Mouse (Mus musculus): ENCODE data around the gene Gm1604a.

The Gm1604a gene

DNA sequence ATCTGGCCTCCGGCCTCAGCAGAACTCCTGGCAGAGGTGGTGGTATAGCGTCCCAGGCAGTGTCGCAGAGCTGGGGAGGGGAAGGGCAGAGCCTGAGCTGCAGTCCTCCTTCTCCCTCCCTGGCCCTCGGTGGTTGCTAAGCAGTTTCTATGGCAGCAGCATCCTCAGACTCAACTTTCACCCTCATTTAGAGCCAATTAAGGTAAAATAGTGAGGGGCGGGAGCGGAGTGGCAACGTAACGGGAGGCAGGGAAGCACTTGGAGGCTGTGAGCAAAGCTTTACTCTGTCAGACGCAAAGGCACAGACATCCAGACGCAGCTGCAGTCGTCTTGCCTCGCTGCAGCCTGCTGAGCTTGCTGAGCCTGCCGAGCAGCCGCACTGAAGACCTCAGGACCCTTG, at the start of gene Gm1604a:
Gm1604a (plus strand) TSS at position 312 of the 400 bp plus-strand sequence.
- 9% methylated on average over 7 of the region's 14 CpGs for WGBS

DNA sequence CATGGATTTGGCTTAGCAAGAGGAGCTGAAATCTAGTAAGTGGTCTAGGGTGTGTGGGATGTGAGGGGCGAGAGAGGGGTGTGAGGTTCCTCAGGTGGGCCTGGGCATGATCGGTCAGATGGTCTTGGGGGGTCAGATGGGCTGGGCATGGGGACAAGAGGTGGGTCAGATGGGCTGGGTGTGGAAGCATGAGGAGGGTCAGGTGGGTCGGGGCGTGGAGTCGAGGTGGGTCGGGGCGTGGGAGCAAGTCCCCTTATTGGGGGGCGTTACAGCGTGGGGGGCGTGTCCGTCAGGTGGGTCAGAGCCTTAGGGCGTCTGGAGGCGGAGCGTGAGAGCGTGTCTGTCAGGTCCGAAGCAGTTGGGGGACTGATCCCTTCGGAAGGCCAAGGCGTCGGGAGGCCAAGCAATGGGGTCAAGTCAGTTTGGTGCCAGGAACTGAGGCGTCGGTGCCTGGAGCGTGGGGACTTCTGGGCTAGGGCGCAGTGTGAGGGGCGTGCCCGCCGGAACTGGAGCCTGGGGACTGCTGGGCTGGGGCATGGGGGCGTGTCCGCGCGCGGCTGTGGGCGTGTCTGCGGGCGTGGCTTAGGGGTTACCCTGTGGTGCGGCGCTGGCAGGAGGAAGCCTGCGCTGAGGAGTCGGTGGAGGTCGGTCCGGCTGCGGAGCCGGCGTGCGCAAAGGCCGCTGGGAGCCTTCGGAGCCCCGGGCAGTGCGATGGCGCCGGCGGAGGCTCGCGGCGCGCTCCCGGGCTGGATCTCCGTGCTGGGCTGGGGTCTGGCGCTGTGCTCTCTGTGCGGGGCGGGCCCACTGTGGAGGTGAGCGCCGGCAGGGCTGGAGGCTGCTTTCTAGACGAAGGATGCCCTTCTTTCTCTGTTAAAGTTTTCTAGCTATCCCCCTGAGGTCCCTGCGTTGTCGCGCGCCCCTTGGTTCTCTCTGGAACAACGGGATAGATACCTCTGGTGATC, 46.8 kb upstream of the Gm1604a start, which contains the start of gene Gm49721:
Gm49721 (plus strand) TSS at position 618 of the 962 bp plus-strand sequence.
- 5% methylated on average over 47 of the region's 68 CpGs for WGBS

DNA sequence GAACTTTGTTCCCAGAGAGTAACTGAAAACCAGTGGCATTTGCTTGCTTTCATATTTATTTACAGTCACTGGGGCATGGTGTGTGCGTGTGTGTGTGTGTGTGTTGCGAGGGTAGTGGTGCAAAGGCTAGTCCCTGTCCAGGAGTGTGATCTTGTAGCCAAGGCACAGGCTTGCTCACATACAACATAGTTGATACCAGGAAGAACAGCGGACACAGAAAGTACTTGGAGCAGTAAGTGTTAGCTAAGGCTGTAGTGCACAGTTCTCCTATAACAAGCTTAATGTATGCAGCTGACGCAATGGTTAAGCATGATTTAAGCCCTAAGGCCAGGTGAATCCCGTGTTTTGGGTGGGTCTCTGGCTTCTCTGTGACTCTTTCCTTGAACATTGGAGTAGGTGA, 46.0 kb upstream of the Gm1604a start:
- WGBS = 17% methylated on average over 5 of the region's 5 CpGs

DNA sequence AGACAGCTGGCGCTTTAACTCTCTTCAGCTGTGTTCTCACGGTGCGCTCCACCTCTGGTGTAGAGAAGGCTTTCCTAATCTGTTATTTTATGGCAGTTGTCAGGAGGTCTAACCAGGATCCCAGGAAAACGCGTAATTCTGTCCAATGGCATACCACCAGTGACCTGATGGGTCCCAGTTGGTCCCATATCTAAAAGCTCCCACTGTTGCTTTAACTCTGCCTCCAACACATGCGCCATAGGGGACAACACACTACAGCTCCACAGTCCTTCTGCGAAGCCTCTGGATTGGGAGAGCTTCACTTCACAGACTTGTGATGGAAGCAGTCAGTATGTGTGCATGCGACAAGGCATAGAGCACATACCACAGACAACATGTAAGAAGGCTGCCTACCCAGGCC, 45.2 kb upstream of the Gm1604a start:
- 95% methylated on average over 5 of the region's 8 CpGs for WGBS

DNA sequence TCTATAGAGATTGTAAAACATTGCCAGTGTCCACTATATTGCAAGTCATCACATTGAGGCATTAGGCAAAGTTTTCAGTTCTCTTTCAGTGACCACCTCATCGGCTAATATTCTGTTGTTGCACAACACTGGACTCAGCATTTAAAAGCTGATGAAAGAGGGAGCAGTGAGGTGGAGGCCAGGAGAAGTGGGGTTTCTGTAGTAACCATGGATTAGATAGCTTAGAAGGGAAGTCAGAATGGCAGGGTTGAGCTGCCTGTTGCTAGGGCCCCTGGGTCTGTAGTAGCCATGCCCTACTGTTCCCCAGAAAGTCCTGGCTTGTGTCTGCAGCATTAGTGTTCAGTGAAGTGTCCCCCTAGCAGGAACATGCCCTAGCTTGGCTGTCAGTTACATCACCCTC, 39.2 kb upstream of the Gm1604a start:
- 86% methylated on average over 1 of the region's 1 CpGs for WGBS

DNA sequence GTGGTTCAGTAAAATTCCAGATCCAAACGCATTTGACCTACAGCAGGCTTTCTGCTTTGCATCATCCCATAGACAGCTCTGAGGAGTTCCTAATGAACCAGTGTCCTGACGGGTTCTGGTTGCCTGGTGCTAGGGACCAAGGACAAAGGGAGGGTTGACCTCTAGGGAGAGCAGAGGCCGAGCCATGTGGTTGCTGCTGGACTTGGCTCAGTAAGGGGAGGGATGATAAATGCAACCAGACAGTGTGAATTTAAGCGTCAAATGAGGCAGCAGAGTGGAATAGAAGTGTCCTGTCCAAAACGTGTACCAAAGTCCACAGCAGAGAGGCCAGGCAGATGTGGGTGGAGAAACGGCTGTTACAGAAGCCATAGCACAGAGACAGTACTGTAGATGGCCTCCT, 29.9 kb upstream of the Gm1604a start:
- no CpG with 5 or more reads among the region's 6 CpGs for WGBS

DNA sequence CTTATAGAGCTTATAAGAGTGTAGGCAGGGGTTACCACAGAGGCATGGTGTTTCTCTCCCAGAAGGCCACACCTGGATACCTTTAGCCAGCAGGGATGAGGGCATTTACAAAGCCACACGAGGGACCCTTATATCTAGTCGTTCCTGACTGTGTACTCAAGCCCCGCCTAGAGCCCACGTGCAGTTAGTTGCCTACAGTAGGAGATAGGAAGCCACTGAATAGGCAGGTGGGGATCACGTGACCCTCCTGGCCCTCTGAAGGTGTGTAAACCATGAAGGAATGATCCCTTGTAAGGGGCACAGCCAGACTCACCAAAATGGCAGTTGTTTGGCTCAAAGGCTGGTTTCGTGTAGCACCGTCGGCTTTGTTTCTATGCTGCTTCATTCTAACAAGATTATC, 28.5 kb upstream of the Gm1604a start:
- WGBS = 87% methylated on average over 8 of the region's 8 CpGs

DNA sequence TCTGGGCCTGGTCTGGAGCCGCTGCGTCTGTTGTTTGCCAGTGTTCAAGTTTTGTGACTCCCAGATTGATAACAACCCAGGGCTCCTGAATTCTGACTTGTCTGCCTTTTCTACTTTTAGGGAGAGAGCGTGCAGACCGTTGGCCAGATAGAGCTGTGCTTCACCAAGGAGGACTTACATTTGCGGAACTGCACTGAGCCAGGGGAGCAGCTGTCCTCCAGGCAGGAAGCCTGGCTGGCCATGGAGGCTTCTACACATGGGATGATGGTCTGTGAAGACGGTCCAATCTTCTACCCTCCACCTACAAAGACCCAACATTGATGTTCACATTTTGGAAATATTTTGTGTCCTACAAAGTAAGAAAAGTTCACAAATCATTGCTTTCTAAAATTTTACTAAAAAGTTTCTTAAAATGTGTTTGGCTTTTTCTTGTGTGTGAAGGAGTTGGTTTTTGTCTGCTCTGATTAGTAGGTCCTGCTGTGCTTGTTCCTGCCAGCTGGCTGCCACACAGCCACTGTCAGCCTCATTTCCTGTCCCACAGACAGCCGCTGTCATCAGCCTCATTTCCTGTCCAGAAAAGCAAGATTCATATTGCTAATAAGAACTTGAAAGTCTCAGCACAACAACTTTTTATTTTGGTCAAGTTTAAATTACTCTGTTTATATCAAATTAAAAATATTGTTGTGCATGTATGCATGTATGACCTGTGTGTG, 27.4 kb upstream of the Gm1604a start:
- WGBS = 62% methylated on average over 2 of the region's 7 CpGs

DNA sequence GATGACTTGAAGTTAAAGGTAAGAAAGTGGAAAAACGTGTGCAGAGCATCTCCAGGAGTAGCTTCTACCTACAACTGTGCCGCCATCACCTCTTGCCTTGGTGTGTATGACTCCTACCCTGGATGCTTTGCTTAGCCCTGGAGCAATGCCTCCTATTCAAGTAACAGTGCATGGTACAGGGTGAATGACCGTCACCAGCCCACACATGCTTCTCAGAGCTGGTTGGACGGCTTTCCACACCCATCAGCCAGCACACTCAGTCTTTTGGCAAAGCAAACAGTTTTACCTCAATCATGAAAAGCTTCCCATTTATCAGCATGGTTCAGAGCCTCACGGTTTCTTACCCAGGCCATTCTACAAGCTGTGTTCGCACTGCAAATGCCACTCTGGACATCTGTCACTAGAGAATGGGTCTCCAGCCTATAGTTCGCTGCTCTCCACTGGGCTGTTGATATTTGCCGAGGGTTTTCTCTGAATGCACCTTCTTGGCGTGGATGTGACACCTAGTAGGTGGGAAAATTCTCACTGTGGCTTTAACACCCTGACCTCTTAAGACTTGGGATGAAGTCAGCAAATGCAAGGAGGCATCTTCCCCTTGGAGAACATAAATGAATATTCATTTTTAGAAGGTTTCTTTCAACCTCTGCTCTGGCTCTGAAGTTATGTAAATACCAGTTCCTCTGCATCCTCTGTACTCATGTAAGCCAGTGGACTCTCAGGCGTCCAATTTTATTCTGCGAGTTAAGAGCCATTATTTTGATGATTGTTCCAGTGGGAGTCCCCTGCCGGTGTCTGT, 23.4 kb upstream of the Gm1604a start:
- WGBS = 86% methylated on average over 9 of the region's 12 CpGs

DNA sequence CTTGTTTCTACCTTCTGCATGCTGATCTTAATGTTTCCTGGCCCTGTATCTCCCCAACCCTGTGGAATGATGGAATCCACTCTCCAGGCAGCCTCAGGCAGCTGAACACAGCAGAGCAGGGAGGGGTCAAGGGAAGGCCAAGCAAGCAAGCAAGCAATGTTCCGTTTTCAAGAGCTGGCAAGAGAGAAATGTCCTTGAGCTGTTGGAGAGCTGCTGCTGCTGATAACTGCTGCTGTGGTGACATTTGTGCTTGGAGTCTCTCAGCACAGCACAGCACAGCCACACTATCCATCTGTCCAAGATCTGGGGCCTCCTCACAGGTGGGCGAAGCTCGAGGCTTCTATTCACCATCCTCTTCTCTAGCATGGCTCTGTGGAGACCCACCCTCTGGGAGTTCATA, 22.0 kb upstream of the Gm1604a start:
- no CpG with 5 or more reads among the region's 3 CpGs for WGBS

DNA sequence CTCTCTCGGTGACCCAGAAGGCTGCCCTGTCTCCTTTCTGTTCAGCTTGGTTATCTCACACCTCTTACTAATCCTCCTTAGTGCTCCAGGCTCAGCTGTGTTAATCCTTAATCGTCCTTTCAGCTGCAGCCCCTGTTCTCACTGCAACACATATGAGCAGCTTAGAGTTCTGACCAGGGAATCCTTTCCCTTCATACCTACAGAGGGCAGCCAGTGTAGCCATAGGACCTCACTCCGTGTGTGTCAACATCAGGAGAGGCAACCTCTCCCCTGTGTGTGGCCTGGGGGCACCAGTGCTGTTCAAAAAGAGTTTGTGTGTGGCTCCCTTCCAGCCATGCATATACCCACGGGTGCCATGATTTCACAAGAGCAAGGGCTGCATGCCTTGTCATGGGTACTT, 19.7 kb upstream of the Gm1604a start:
- WGBS = 64% methylated on average over 3 of the region's 4 CpGs

DNA sequence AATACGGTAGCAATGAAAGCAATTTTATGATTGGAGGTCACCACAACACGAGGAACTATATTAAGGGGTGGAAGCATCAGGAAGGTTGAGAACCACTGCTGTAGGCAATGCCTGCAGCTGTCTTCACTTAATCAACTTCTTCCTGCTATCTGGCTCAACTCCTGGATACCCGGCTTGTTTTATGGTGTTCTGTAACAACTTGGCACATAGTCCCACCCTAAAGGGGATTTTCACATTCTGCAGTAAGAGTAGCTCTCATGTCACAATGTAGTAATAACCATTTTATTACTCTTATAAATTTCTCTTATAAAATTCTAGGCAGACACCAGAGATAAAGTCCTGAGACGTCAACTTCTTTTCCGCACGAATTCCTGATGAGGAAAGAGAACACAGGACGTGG, 15.9 kb upstream of the Gm1604a start:
- WGBS = no CpG with 5 or more reads among the region's 7 CpGs

DNA sequence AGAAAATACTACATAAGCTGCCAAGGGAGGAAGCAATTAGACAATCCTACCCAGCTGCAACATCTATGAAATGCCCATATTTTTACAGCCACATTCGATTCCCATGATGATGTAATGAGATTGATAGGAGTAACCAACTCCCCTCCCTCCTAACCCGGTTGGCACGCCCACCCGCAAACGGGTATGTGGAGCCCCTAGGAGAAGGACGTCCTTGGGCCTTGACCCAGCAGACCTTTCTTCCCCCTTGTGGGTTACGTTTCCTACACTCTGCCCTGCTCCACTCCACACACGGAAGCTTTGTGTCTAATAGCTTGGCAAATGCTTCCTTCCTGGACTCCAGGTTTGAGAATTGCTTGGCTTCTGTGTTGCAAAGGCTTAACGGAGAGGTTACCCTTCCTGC, 15.5 kb upstream of the Gm1604a start:
- 54% methylated on average over 5 of the region's 9 CpGs for WGBS

DNA sequence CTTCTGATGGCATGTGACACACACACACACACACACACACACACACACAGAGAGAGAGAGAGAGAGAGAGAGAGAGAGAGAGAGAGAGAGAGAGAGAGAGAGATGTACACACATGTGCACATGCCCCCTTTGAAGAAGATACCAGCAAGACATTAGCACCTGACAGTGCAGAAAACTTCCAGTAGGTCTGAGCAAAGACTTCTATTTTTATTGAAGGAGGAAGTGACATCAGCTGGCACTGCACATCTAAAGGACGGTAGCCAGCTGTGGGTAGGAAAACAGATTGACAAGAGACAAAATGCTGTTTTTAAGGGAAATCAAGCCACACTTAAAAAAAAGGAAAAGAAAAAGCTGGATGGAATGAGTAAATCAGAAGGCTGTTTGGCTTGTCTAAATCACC, 11.2 kb upstream of the Gm1604a start:
- no CpG with 5 or more reads among the region's 1 CpGs for WGBS

DNA sequence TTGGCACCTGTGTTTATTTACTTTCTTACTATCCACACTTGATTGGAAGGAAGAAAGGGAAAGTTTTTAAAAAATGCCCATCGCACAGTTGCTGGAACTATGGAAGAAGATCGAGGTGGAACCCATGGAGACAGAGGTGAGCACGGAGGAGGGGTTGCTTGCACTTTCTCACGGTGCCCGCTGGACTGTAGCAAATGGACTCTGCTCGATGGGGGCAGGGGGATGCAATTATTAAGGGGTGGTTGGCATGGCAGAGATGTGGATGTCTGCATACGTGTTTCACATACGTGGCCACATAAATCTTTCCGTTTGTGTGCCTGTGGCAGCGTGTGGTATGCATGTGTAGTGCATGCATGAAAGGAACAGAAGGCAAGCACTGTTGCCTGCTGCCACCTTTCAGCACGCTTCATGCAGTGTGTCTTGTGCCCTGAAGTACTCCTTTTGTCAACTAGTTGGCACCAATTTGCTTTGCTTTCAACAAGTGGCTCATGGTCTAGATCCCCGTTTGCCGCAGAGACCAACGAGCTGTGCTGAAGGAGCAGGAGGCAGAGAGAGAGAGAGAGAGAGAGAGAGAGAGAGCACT, 487 bp downstream of the Gm1604a start:
- 27% methylated on average over 3 of the region's 14 CpGs for WGBS

DNA sequence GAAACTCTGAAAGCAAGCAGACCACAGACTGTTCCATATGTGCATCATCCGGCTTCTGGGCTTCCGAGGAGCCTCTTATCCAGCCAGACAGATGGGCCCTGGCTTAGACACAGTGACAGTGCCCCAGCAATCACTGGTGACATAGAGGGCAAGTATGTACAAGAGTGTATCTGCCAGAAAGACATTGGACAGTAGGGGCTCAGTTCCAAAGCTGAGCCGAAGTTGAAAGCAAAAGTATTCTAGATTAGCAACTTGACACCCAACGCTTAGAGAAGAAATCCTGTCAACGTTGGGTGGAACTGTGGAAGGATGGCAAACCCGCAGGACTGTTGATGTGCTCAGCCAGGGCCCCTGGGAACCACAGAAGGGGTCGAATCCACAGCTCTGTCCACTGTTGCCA, 4.8 kb downstream of the Gm1604a start:
- WGBS = 71% methylated on average over 6 of the region's 7 CpGs

DNA sequence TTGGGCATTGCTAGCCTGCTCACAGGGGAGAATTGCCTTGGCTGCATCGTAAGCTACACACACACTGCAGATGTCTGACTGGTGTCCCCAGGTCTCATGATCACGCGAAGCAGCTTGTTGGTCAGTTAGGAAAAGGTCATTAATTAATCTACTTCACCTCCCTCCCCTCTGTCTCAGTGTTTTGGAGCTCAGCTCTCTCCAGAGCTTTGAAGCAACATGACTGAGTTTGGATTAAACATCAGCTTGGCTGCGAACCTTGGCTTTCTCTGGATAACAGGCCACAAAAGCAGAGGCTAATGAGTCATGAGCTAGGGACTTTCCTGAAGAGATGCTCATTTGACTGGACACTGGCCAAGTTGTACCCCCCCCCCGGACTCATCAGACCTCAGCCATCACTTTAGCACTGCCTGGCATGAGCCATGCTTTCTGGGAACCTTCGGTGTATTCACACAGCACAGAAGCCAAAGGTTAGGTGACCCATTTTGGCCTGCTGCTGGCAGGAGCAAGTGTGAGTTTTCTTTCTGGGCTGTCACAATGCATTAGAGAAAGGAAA, 5.3 kb downstream of the Gm1604a start:
- 55% methylated on average over 3 of the region's 6 CpGs for WGBS

DNA sequence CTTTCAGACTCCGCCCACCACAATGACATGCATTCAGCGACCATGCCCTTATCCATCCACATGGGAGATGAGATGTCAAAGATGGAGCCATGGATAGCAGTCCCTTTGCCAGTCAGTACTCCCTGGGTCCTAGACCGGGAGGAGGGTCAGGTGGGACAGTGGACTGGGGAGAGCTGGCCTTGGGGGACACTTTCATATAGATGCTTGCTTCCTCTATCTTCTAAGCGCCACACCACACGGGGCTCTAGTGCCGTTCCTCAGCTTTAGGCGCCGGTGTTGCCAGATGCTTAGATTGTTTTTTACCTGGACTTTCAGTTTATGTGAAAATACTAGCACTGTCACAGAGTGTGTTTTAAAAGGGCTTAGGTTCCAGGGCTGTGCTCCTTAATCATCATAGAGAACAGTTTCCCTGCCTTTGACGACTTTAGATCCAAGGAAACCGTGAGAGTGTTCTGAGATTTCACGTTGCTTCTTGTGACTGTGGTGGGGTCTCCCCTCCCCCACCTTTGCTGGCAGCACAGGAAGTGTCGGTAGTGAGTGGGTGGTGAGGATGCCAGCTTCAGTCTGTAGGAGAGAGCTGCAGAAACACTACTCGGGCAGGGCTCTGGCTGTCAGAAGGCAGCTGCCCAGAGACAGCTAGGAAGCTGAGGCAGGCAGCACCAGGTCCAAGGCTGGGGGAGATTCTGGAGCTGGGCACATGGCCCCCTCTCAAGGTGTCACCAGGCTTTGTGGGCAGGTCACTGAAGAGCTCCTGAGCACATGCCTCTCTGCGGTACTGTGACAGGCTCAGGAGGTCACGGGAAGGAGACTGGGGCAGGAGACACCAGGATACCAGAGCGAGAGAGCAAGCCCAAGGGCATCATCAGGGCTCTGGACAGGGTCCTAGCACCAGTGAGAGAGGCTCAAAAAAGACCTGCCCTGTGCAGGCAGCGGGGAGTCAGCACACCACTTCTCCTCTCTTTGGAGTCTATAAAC, 8.1 kb downstream of the Gm1604a start:
- 70% methylated on average over 3 of the region's 17 CpGs for WGBS

DNA sequence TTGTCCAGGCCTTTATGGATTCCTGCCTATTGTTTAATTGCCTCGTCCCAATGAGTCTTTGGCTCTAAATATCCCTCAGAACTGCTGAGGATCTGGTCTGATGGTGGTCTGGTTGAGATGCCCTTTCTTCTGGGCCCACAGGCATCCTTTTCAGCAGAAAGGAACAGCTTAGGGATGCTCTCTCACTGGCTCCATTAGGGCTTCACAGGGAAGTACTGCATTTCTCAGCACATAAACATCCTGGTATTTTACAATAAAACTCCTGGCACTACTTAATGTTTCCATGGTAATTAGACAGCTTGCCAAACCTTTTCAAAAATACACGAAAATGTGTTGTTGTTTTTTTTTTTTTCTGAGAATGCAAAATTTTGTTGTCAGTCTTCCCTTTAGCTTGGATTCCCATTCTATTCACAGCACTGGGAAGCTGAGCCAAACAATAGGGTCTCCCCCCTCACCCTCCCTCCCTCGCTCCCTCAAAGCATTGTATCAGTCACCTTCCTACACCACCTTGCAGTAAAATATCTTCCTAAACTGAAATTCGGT, 43.7 kb downstream of the Gm1604a start:
- WGBS = 52% methylated on average over 2 of the region's 4 CpGs
